Mouse (Mus musculus) lung, postnatal 14 days (tissue): ENCODE data around the gene Mboat1.

Experiments used
- DNase-seq: peaks from one replicate; pipeline ENCODE4 v3.0.0; 2021

Gene Mboat1

DNA sequence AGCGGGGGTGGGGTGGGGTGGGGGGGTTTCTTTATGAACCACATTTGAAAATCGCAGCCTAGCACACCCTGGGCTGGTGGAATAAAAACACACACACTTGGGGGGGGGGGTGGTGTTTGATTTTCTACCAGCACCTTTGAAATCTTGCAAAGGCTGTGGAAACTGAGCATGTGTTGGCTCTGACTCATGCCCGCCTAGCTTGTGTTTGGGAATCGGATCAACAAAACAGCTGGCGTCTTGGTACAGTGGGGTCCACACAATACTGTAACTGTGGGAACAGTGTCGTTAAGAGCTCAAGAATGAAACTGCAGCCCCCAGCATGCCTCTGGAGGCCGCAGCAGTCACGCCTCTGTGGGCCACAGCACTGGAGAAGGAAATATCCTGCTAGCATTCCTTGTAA lies 50.2 kb downstream of the Mboat1 start:
- peak; percentile 5 for DNase-seq

DNA sequence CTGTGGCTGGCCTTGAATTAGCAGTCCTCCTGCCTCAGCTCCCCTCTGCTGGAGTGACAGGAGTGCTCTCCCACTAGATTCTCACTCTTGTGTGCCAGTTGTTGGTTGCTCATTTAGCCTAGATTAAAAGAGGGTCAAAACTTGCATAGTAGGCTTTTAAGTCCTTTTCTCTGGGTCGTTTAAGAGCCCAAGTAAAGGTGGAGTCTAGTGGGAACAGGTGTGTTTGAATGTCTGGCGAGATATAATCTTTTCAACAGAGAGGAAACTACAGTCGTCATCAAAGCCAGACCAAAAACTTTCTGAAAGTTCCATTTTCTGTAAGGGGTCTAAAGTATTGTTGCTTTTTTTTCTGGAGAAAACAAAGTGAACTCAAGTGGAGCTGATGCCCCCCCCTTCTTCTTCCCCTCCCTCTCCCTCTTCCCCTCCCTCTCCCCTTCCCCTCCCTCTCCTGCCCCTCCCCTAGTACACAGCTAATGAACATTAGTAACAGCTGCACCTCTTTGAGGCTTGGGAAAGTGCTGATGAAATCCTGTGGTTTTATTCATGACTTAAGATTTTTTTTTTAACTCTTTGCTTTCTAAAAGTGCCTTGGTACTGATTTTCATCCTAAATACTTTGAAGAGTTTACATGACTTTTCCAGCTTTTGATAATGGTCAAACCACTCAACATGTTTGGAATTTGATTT lies 55.9 kb downstream of the Mboat1 start:
- DNase-seq = no peak

DNA sequence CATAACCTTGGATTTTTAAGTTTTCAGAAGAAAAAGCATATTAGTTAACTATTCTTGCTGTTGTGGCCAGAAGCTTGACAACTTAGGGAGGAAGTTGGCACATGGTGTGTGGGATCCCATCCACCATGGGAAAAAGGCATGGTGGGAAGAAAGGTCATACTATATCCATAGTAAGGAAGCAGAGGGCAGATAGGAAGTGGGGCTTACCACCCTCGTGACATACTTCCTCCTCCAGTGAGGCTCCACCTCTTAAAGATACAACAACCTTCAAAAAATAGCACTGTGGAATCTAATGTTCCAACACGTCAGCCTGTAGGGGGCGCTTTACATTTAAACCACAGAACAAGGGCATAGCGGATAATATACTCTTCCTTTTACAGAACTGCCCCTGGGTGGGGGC lies 57.1 kb downstream of the Mboat1 start:
- DNase-seq = no peak

DNA sequence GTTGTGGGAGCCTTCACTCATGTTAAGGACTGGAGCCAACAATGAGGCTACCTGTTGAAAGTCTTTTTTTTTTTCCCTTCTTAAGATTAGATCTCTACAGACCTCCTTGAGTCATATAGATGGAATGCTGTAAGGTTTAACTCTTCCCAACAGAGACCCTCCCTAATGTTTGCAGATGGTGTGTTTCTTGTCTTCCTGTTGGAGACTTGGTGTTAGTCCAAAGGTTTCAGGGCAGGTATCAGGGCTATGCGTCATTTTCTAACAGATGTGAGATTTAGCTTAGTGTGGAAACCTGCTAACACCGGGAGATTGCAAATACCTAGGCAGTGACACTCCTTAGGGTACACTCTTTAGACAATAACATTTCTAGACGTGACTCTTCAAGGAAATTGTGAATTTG lies 58.5 kb downstream of the Mboat1 start:
- DNase-seq = no peak

DNA sequence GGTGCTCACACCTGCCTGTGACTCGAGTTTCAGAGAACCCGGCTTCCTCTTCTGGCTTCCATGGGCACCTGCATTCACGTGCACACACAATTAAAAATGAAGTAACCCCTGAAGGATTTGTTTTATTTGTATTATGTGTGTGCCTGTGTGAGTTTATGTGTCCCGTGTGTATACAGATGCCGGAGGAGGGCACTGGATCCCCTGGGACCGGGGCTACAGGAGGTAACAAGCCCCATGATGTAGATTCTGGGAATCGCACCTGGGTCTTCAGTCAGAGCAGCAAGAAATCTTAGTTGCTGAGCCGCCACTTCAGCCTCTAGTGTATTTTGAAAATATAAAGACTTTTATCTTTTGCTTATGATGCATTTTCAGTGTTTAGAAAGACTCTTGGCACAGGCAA lies 60.4 kb downstream of the Mboat1 start:
- no peak for DNase-seq

DNA sequence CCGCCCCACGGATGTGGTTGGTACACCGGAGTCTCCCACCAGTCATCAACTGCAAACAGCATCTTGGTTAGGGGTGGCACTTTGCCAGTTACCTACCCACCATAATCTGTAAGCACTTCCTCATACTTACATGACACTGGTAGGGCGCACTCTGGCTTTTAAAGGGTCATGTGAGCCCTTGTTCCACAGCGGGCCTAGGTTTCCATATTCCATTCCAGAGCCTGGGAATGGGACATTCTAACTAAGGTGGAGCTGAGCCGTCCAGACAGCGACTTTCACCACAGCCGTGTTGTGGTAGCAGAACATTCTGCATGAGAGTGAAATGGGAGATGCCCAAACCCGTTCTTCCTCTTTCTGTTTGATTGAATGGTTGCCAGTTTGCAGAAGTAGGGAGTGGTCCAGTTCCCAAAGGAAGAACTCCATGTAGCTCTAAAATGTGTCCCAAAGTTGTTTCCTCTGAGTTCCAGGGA lies 61.8 kb downstream of the Mboat1 start:
- peak; percentile 7 for DNase-seq

DNA sequence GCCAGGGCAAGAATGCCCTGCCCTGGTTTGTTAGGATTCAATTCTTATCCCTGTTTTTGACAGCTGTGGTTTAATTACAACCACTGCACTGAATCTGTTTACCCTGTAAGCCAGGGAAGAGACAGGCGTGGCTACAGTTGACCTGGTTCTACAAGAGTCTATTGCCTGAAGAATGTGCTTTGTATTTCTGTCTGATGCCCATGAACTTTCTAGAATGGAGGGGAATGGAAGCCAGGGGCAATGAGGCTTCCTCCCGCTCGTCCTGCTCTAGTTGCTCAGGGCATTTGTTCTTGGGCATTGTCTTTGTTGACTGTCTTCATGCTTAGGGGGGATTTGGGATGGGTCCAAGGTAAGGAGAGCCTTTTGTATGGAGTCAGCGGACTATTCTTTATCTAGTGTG lies 63.5 kb downstream of the Mboat1 start:
- no peak for DNase-seq

DNA sequence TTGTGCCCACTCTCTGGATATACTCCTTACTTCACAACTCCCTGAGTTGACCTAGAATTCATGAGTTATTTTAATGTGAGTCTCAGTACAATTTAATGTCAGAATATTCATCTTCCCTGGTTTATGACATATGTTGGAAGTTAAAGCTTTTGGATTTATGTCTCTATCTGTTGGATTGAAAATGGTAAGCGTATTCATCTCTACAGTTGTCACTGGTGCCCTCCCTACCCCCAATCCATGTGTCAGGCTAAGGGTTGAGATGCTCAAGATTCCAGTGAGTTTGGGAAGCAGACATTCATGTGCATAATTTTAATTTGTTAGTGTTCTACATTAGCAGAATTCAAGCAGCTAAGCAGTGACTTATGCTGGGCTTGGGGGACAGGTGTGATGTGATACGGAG lies 64.4 kb downstream of the Mboat1 start:
- no peak for DNase-seq

DNA sequence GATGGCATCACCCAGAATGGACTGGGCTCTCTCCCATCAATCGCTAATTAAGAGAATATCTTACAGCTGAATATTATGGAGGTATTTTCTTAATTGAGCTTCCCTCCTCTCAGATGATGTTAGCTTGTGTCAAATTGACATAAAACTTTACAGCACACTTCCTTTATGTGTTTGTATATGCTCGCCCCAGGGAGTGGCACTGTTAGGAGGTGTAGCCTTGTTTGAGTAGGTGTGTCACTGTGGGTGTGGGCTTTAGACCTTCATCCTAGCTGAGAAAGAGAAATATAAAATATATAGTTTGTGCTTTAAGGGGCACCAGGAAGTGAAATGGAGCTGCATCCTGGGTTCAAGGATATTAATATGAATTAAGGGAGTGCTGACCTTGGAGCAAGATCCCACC lies 66.7 kb downstream of the Mboat1 start:
- no peak for DNase-seq

DNA sequence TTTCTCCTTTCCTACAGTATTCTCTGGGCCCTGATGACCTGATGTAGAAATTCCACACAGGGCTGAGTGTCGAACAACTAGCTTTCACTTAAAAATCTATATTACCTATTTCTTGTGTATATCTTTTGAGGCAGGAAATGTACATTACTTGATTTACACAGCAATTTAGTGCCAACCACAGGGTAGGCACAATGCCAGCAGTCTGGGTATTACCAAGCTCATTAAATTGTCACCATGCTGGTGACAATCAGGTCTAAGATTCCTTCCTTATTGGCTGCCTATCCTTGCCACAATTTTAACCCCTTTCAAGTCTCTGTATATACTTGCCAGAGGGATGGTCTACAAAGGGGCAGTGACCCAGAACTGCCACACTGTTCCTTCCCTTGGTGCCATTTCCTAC lies 71.9 kb downstream of the Mboat1 start:
- no peak for DNase-seq

DNA sequence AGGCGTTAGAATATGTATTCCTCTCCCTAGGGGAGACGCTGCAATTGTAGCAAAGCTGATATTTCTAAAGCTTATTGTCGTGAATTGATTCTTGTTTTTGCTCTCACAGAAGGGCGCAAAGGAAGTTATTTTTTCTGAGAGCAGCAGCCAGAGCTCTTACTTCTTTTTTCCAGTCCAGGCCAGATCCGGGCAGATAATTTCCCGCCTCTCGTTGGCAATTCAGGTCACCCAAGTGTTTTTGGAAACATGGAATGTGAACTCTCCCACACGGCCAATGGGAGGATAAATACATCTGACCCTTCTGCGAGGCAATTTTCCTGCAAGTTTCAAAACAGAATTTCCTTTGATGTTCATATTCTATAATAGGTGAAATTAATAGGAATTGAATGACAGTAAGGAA lies 77.0 kb downstream of the Mboat1 start:
- DNase-seq = no peak

DNA sequence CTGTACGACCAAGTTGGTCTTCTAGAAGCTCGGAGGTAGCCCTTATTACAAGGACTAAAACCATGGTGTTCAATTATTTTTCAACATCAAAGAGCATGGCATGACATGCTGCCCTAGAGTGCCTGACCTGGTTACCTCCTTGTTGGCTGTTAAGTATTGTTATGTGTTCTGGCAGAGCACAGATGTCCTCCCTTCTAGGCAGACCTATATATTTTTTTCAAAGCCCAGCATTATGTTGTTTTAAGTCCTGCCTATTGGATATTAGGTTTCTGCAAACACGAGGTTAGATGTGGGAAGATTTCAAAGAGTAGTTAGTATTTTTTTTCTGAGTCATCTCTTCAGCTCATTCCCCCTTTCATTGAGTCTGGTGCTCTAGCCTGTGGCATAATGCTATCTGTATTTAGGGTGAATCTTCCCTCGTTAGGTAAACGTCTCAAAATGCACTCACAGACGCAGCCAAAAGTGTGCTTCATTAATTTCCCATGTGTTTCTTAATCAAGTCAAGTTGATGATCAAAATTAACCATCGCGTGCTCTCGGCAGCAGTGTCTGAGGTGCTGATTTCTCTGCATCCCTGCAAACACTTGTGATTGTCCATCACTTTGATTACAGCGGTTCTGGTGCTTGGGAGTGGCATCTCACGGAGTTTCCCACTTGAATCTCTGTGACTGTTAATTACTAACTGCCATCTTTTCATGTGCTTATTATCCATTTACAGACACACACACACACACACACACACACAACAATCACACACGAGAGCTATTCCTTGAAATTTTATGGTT lies 81.5 kb downstream of the Mboat1 start:
- no peak for DNase-seq

DNA sequence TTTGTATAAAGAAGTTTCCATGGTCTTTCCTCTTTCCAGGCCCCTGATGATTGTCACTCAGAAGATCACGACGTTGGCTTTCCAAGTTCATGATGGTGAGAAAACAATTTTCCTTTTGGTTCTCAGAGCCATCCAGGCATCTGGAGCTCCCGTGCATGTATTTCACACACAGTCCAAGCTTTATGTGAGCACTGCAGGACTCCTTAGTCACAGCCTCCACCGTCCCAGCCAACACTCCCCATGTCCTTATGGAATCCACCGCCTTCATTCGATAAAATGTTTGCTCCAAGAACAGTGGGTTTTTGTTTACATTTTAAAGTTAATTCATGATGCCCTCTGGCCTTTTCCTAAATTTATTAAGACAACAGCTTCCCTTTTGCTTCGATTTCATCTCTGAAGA lies 83.3 kb downstream of the Mboat1 start:
- no peak for DNase-seq

DNA sequence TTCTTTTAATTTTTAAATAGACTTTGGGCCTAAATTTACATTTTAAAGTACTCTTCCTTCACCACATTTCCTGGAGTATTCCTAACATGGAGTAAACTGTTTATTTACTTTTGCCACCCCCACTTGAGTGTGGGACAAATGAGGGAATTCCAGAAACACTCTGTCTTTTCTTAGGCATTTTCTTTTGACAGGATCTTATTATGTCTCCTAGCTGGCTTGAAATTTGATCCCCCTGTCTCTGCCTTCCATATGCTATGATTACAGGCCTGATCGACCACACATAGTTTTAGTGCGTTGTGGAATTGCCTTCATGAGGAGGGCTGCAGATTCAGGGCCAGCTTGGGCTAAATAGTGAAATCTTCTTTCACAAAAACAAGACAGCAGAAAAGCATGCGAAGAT lies 85.0 kb downstream of the Mboat1 start:
- DNase-seq = no peak

DNA sequence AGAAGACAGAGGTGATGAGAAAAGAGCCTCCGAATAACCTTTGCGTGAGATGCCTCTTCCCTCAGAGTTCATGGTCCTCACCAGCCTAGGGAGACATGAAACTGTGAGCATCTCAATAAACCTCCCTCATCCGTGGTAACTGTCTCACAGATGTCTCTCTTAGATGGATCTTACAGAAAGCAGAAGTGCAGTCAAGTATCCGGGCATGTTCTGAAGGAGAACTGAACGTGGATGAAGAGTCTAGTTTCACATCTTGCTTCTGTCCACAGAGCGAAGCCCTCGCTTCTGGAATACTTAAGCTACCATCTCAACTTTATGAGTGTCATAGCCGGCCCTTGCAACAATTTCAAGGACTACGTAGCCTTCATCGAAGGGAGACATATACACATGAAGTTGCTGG lies 87.8 kb downstream of the Mboat1 start:
- DNase-seq = no peak

DNA sequence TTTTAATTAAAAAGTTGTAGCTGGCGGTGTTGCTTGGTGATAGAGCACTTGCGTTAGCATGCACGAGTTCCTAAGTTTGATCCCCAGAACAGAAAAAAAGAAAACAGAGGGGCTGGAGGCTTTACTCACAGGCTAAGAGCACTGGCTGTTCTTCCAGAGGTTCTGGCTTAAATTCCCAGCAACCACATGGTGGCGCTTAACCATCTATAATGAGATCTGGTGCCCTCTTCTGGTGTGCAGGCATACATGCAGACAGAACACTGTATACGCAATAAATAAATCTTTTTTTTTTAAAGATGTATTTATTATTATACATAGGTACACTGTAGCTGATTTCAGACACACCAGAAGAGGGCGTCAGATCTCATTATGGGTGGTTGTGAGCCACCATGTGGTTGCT lies 88.4 kb downstream of the Mboat1 start:
- DNase-seq = no peak

DNA sequence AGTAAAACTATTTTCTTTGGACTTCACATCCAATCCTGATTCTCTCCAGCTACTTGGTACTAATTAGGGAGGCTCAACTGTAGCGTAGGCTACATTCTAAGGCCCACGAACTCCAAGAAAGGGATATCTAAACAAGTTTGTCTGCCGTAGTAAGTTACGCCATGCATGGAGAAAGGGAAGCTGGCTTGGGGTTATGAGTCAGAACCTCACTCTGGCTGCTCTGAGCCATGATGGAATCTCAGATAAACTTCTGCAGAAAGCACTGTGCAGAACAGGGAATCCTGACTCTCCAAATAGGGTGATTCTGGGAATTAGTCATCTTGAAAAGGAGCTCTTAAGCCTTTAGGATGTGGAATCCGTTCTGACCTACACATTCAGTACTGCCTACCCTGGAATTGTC lies 92.5 kb downstream of the Mboat1 start:
- DNase-seq = no peak

DNA sequence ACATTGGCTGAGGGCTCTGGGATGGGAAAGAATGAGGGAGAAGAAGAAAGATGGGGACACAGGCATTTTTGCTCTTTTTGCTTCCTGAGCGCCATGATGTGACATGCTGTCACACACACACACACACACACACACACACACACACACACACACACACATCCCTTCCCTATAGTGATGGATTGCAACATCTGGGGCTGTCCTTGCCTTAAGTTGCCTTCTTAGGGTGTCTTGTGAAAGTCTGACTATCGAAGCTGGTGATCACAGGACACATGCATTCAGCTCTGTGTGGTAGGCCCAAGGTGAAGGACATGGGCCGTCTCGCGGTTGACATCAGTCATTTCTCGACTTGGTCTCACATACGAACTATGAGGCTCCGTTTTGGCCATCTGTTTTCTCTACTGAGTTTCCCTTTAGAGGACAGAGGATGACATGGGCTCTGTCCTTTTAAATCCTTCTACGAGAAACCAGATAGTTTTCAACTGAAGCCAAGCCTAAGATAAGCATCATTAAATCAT lies 93.4 kb downstream of the Mboat1 start:
- no peak for DNase-seq

DNA sequence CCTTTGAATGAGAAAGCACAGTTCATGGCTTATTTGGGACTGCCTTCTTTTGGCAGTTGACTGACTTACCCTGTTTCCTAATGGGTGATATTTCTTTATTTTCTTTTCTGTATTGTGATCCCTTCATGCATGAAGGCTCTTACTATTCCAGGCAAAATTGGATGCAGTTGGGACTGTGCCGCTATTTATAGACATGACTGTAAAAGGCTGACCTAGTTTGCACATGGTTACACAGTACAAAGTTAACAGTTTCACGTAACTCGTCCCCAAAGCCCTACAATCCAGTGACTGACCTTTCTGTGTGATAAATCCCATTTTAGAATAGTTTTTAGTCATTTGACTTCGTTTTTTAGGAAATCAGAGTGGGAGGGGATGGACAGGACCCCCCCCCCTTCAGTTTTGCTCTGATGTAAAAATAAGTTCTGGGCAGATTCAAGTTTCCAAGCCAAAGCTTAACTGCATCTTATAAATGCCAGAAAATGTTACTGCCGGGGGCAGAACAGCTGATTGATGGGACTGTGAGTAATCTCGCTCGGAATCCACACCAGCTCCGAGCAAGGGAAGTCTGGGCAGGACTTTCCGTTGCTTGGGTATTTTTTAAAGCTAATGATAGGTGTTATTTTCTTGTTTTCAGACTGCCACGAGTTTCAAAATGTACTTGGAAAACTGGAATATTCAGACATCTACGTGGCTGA lies 98.9 kb downstream of the Mboat1 start:
- DNase-seq = no peak

DNA sequence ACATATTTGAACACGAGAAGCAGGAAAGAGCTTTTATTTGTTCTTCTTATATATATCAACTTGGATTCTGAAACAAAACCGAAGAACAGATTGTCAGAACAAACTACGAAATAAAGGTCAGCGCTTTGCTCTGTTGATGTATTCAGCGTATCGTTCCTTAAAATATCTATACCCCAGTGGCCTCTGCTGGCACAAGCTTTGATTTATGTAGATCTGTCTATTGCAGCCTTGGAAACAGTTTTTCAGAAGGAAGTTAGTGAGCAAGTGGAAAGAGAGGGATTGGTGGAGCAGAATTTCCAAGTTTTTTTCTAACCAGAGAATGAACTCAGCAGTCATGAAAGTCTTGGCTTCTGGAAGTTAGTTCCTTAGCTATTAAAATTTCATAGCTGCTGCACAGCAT lies 103.1 kb downstream of the Mboat1 start:
- no peak for DNase-seq

DNA sequence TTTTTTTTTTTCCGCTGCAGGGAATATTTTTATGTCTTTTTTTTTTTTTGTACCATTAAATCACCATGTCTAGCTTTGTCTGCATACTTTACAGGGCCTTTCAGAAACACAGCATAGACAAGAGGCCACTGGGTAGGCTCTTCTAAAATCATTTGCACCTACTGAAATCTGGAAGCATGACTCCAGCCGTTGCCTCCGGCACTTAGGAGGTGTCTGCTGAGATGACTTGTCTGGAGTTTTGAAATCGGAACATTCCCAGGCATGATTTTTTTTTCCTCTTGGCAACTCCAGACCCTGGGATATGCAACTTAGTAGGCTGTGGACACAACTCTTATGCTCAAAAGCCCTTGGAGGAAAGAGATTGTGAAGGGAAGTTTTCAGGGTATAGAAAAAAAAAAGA lies 109.3 kb downstream of the Mboat1 start:
- DNase-seq = peak; percentile 56

DNA sequence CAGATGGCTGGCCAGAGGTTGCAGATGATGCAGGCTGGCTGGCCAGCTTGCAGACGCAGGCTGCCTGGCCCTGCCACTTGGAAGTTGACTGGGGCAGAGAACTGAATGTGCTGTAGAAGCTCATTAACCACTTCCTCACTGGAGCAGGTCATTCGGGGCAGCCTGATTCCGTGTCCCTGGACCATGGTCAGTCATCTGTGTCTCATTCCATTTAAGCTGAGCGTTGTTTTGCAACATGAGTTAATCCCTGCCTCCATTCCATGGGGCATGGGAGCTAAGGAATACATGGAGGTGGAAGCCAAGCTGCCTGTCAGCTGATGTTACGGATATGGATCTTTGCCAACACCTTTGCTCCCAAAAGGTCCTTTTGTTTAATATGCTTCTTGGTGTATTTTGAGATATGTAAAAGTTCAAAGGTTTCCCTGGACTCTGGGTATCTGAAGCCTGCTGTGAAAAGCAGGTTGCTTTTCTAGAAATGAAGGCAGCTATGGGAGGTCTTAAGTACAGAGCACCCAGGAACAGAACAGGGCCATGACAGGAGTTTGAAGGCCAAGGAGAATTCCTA lies 114.1 kb downstream of the Mboat1 start:
- no peak for DNase-seq

DNA sequence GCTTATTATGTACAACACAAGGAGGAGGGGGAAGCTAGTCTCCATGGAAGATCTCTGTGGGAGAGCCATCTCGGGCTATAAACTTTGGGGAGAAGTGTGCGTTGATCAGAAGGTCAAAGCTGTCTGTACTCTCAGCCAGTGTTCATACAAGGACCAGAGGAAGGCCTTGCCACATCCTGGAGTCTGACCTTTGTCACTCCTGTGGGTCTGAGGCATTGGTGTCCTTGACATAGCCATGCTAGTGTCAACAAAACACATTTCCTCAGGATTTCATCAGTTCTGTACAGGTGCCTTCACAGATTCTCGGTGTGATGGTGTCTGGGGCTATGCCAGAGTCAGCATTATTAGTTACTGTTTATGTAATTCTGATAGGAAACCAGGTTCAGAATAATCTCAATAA lies 115.1 kb downstream of the Mboat1 start:
- no peak for DNase-seq

DNA sequence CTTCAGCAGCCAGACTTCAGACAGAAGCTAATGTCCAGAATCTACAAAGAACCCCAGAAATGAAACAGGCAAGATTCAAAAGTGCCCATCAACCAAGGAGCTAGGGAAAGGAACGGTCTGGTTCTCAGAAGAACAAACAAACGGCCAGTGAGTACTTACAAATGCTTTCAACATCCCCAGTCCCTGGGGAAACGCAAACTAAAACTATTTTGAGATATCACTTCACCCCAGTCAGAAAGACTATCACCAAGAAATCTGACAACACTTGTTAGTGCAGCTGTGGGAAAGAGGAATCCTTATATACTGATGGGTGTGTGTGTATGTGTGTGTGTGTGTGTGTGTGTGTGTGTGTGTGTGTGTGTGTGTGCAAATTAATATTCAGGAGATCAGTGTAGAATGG lies 116.4 kb downstream of the Mboat1 start:
- DNase-seq = no peak
